Mouse (Mus musculus): ENCODE results near the gene Gm9958. TPM values are rescaled to one million over a fixed set of nuclear protein-coding genes. Genes with fewer than 3 reads are reported as not detected.
A peak's percentile ranks its signal among the peaks of the same experiment; 100 is the strongest.

The Gm9958 gene
- polyA plus RNA-seq, 1 experiment from 2014 or later: 6.6 TPM

- no peaks in the 10 kb centered on the region for H3K9me3 ChIP-seq (ENCODE audit: low read depth, low read length)
- H3K4me3 ChIP-seq (ENCODE audit: low read depth, low read length): no peak overlapping the region
- no peak overlapping the region for H3K9ac ChIP-seq
- no peaks in the 10 kb centered on the region for H3K36me3 ChIP-seq (ENCODE audit: insufficient read depth)
- H3K4me1 ChIP-seq (ENCODE audit: insufficient read depth): no peaks in the 10 kb centered on the region
- H3K4me2 ChIP-seq: no peak overlapping the region
- no peak for TF ChIP-seq CTCF (IDR thresholded peaks at IDR 0.05; ENCODE audit: low read depth)
- H3K27ac ChIP-seq (ENCODE audit: low read depth): no peak overlapping the region
- no peak for DNase-seq
- no peak for ATAC-seq (ENCODE audit: insufficient read depth)
- no peaks in the 10 kb centered on the region for H3K27me3 ChIP-seq (ENCODE audit: insufficient read depth, low read length)
- WGBS: 87% methylated on average over 3 of the region's 3 CpGs
Measured at GRCm38 (mm10) chr5:90346877-90347276, 20.1 kb upstream of the Gm9958 start.

GRCm38 (mm10) chr5:90353552-90354317, 13.3 kb upstream of the Gm9958 start:
- Histone ChIP-seq H3K4me1 (ENCODE audit: insufficient read depth) (no peaks in the 10 kb centered on the region), H3K27me3 (ENCODE audit: insufficient read depth, low read length) (no peaks in the 10 kb centered on the region), H3K27ac (ENCODE audit: low read depth) (no peak overlapping the region), H3K9me3 (ENCODE audit: low read depth, low read length) (no peaks in the 10 kb centered on the region), H3K4me2 (no peak overlapping the region), H3K4me3 (ENCODE audit: low read depth, low read length) (no peak overlapping the region), H3K9ac (no peak overlapping the region), H3K36me3 (ENCODE audit: insufficient read depth) (peaks cover 16% of the 10 kb centered on the region; the same call in 1 of the 2 replicates)
- DNase-seq (no peak), ATAC-seq (ENCODE audit: insufficient read depth) (no peak)
- no peak for TF ChIP-seq CTCF (IDR thresholded peaks at IDR 0.05; ENCODE audit: low read depth)
- WGBS: 86% methylated on average over 4 of the region's 4 CpGs

DNA sequence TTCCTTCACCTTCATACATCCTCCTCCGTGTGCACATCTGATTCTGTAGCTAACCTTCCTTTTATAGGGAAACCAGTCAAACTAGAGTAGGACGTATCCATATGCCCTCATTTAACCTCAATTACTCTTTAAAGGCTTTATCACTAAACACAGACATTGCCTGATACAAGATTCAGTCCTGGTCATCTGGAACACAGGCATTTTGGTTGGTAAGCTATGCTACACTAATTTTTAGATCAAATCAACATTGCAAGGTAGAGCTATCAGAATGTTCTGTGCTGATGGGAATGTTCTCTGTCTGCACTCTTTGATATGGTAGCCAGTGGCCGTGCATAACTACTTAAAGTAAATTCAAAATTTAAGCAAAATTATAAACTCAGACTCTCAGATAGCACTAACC, 11.2 kb upstream of the Gm9958 start:
- ATAC-seq (ENCODE audit: insufficient read depth) (no peak), DNase-seq (no peak)
- Histone ChIP-seq H3K4me2 (no peak overlapping the region), H3K27me3 (ENCODE audit: insufficient read depth, low read length) (no peaks in the 10 kb centered on the region), H3K27ac (ENCODE audit: low read depth) (no peak overlapping the region), H3K9ac (no peak overlapping the region), H3K4me1 (ENCODE audit: insufficient read depth) (no peaks in the 10 kb centered on the region), H3K4me3 (ENCODE audit: low read depth, low read length) (no peak overlapping the region), H3K36me3 (ENCODE audit: insufficient read depth) (peaks cover 21% of the 10 kb centered on the region; the same call in 1 of the 2 replicates), H3K9me3 (ENCODE audit: low read depth, low read length) (no peaks in the 10 kb centered on the region)
- 82% methylated on average over 3 of the region's 3 CpGs for WGBS
- TF ChIP-seq CTCF (IDR thresholded peaks at IDR 0.05; ENCODE audit: low read depth): no peak

- H3K27me3 ChIP-seq (ENCODE audit: insufficient read depth, low read length): no peaks in the 10 kb centered on the region
- ATAC-seq (ENCODE audit: insufficient read depth) (no peak), DNase-seq (peak; percentile 90)
- 3% methylated on average over 6 of the region's 6 CpGs for WGBS
- H3K4me3 ChIP-seq (ENCODE audit: low read depth, low read length): peak overlapping the region; percentile 93
- no peaks in the 10 kb centered on the region for H3K9me3 ChIP-seq (ENCODE audit: low read depth, low read length)
- 0 out of 2 replicates have a peak, but pooled peaks cover 14% of the 10 kb centered on the region for H3K36me3 ChIP-seq (ENCODE audit: insufficient read depth)
- H3K27ac ChIP-seq (ENCODE audit: low read depth): peak overlapping the region; percentile 100; the same call in 1 of the 2 replicates
- TF ChIP-seq CTCF (IDR thresholded peaks at IDR 0.05; ENCODE audit: low read depth): peak; percentile 65
- H3K4me2 ChIP-seq: peak overlapping the region; percentile 71
- H3K9ac ChIP-seq: peak overlapping the region; percentile 97
- peaks cover 4% of the 10 kb centered on the region; the same call in 1 of the 2 replicates for H3K4me1 ChIP-seq (ENCODE audit: insufficient read depth)
Measured at GRCm38 (mm10) chr5:90364526-90364925, 2.5 kb upstream of the Gm9958 start.

DNA sequence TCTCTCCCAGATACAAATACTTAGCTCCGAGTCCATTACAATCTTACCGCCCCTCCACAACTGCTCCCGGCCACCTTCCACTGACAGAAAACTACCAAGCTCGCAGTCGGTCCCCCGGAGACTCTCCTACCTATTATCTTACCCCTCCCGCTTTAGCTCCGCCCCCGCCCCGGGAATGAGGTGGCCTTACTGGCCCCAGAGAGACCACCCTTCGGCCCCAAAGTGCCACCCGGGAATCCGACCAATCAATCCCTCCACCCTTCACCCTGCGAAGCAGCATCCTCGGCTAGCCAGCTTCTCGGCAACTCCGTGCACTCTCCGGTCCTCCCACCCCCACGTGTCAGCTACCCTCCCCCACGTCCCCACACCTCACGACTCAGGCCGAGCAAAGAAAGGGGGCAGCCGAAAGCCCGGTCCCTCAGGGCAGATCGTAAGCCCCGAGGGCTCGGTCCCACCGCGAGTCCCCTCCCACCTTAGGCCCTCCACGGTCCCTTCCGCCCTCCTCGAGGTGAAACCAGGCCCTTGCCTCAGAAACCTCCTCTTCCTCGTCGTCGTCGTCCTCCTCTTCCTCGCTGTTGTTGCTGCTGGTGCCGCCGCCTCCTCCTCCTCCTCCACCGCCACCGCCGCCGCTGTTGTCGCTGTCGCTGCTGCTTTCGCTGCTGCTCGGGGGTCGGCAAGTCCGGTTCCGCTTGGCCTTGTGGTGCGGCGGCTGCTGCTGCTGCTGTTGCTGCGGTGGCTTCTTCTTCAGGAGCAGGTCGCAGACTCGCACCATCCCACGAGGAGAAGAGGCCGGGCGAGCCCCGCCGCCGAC, 1.7 kb upstream of the Gm9958 start:
- H3K27me3 ChIP-seq (ENCODE audit: insufficient read depth, low read length): no peaks in the 10 kb centered on the region
- 0 out of 2 replicates have a peak, but pooled peaks cover 11% of the 10 kb centered on the region for H3K36me3 ChIP-seq (ENCODE audit: insufficient read depth)
- peak; percentile 17; the same call in 1 of the 2 replicates for TF ChIP-seq CTCF (IDR thresholded peaks at IDR 0.05; ENCODE audit: low read depth)
- H3K4me3 ChIP-seq (ENCODE audit: low read depth, low read length): peak overlapping the region; percentile 93
- ATAC-seq (ENCODE audit: insufficient read depth) (peak; percentile 33), DNase-seq (peak; percentile 55)
- H3K4me1 ChIP-seq (ENCODE audit: insufficient read depth): peaks cover 4% of the 10 kb centered on the region; the same call in 1 of the 2 replicates
- H3K9me3 ChIP-seq (ENCODE audit: low read depth, low read length): no peaks in the 10 kb centered on the region
- H3K9ac ChIP-seq: peak overlapping the region; percentile 97
- peak overlapping the region; percentile 100 for H3K27ac ChIP-seq (ENCODE audit: low read depth)
- peak overlapping the region; percentile 71 for H3K4me2 ChIP-seq
- WGBS: under 1% methylated on average over 55 of the region's 61 CpGs

DNA sequence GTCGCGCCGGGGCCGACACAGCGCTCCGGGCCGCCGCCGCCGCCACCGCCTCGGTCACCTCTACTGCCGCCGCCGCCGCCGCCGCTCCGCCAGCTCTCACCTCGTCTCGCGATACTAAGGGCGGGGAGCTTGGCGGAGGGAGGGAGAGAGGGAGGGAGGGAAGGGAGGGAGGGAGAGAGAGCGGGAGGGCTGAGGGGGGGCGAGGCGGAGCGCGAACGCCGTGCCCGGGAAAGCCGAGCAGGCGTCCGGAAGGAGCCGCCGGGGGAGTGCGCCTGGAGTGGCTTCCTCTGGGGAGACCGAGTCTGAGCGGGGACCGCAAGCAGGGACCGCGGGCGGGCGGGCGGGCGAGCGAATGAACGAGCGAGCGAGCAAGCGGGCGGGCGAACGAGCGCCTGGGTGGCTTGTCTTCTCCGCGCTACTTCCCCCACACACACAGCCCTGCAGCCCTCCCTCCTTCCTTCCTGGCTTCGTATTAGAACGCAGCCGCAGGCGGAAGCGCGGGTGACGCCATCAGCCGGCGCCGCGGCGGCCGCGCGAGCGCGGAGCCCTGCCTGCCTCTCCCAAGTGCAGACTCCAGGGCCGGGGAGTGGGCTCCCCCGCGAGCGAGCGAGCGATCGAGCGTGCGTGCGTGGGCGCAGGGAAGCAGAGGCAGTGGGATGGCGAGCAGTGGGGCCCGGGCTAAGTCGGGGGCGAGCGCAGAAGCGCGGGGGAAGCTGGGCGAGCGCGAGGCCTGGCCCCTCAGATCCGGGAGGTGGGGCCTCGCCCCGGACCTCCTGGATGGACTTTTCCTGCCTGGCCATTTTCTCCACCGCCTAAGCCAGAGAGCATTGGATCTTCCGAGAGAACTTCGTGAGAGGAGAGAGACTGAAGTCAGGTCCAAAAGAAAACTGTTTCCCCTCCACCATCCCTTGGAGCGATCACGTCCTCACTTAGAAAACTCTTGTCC, 610 bp upstream of the Gm9958 start, which contains the start of gene Ankrd17:
TSS of gene Ankrd17 (minus strand) at position 457 of the 946 bp plus-strand sequence.
- Histone ChIP-seq H3K36me3 (ENCODE audit: insufficient read depth) (0 out of 2 replicates have a peak, but pooled peaks cover 11% of the 10 kb centered on the region), H3K4me2 (peak within 1 kb of the TSS; percentile 82), H3K9me3 (ENCODE audit: low read depth, low read length) (no peaks in the 10 kb centered on the region), H3K27me3 (ENCODE audit: insufficient read depth, low read length) (no peaks in the 10 kb centered on the region), H3K27ac (ENCODE audit: low read depth) (peak within 1 kb of the TSS; percentile 100), H3K4me1 (ENCODE audit: insufficient read depth) (peaks cover 4% of the 10 kb centered on the region; the same call in 1 of the 2 replicates), H3K9ac (peak within 1 kb of the TSS; percentile 97), H3K4me3 (ENCODE audit: low read depth, low read length) (peak within 1 kb of the TSS; percentile 93)
- ATAC-seq (ENCODE audit: insufficient read depth) (peak; percentile 94), DNase-seq (peak; percentile 95)
- TF ChIP-seq CTCF (IDR thresholded peaks at IDR 0.05; ENCODE audit: low read depth): no peak
- whole genome bisulfite sequencing: under 1% methylated on average over 68 of the region's 104 CpGs

All from lung, embryonic 14.5 days (tissue).